Comparison of ENCODE assay signal across 8 mouse cellular contexts in the genomic region with DNA sequence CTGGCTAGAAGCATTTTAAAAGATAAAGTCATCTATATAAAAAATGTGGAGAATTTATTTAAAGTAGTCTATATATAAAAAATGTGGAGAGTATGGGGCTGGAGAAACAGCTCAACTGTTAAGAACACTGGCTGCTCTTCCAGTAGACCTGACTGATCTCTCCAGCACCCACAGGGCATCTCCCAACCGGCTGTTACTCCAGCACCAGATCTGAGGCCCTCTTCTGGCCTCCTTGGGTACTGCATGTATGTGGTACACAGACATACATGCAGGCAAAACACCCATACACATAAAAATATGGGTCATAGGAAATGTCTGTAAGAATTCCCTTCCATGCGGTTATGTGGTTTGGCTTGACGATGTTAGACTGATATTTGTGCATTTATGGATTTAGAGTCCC. TPM values are rescaled to one million over a fixed set of nuclear protein-coding genes. Genes with fewer than 3 reads are reported as not detected.
DNase-seq lines count a peak whose midpoint lies in the region; ATAC-seq and TF ChIP-seq lines count a peak whose summit lies in the region.
"Had no signal": no experiment of that assay in that cellular context is flagged by ENCODE, and none has a peak within 500 bp of the region (broad histone marks: within the 10 kb centered on the region; RNA-seq: fewer than 3 reads in every experiment).

No protein-coding gene starts in this region.

- no peaks in the 10 kb centered on the region for H3K9me3 ChIP-seq in ES-E14 (ENCODE audit: control insufficient read depth, insufficient read depth, low read depth, low read length)
- no peaks in the 10 kb centered on the region for H3K9me3 ChIP-seq in limb, embryonic 14.5 days (ENCODE audit: control insufficient read depth, low read length)
- H3K9me3 ChIP-seq: neural tube, embryonic 13.5 days had no signal

- peak; percentile 21 for DNase-seq in left cerebral cortex, adult 11 months (ENCODE audit: low spot score)
- DNase-seq in left cerebral cortex, postnatal 36 days (ENCODE audit: low spot score in 2 of 2) = no peak
- DNase-seq in ES-E14 (ENCODE audit: low read depth, low spot score) = peak; percentile 83
- peak; percentile 59 for DNase-seq in adrenal gland, adult 2 months
- DNase-seq in gastrocnemius, adult 2 months = peak; percentile 72
- DNase-seq in limb, embryonic 14.5 days (ENCODE audit: low spot score) = peak; percentile 9
- peak; percentile 37 for DNase-seq in skeletal muscle tissue, adult 2 months (ENCODE audit: low read depth, low spot score)

- no peaks in the 10 kb centered on the region for H3K36me3 ChIP-seq in ES-E14 (ENCODE audit: control insufficient read depth, insufficient read depth, low read length, poor library complexity, severe bottlenecking)
- no peaks in the 10 kb centered on the region for H3K36me3 ChIP-seq in limb, embryonic 14.5 days (ENCODE audit: control insufficient read depth, insufficient read depth, low read length)
- H3K36me3 ChIP-seq: neural tube, embryonic 13.5 days had no signal

- H3K4me2 ChIP-seq in limb, embryonic 14.5 days (replicated peaks; ENCODE audit: low read depth, low read length, severe bottlenecking) = no peak overlapping the region
- H3K4me2 ChIP-seq: neural tube, embryonic 13.5 days had no signal

- H3K4me1 ChIP-seq in ES-E14 (ENCODE audit: control insufficient read depth in 2 of 2, insufficient read depth in 2 of 2, low read length in 2 of 2, poor library complexity in 1 of 2) = peaks cover 0 to 9% of the 10 kb centered on the region in 2 experiments; a peak in 2 of 4 replicates
- H3K4me1 ChIP-seq in limb, embryonic 14.5 days (ENCODE audit: control insufficient read depth, insufficient read depth, low read length) = no peaks in the 10 kb centered on the region

- whole genome bisulfite sequencing in limb, embryonic 14.5 days = 45% methylated on average over 3 of the region's 3 CpGs

- intact Hi-C loops in left cerebral cortex, postnatal 36 days (cut with DNase I) = no loop called here
- intact Hi-C loops in gastrocnemius, adult 2 months (cut with DNase I) = loop anchor here (5.0 kb wide), 1 partner anchor 46 kb away; the partner anchor contains the start of gene Bdh2

- no peak overlapping the region for H3K27ac ChIP-seq in ES-E14 (ENCODE audit: insufficient read depth, low read depth, low read length, poor library complexity, severe bottlenecking)
- H3K27ac ChIP-seq in gastrocnemius, adult 2 months = no peak overlapping the region
- H3K27ac ChIP-seq in limb, embryonic 14.5 days (replicated peaks; ENCODE audit: low read depth, low read length) = no peak overlapping the region
- H3K27ac ChIP-seq: neural tube, embryonic 13.5 days had no signal

- H3K9ac ChIP-seq in ES-E14 (ENCODE audit: insufficient read depth, low read depth, low read length, poor library complexity, severe bottlenecking) = no peak overlapping the region
- H3K9ac ChIP-seq in limb, embryonic 14.5 days (ENCODE audit: low read depth, low read length, severe bottlenecking) = no peak overlapping the region
- H3K9ac ChIP-seq: neural tube, embryonic 13.5 days had no signal

- no peak overlapping the region for H3K4me3 ChIP-seq in ES-E14 (ENCODE audit: insufficient read depth in 1 of 2, low read depth in 1 of 2, low read length in 2 of 2, poor library complexity in 1 of 2, severe bottlenecking in 1 of 2)
- no peak overlapping the region for H3K4me3 ChIP-seq in gastrocnemius, adult 2 months
- no peak overlapping the region for H3K4me3 ChIP-seq in limb, embryonic 14.5 days (replicated peaks; ENCODE audit: low read length)
- H3K4me3 ChIP-seq: neural tube, embryonic 13.5 days had no signal

- peak; percentile 69 for TF ChIP-seq CTCF in gastrocnemius, adult 2 months (IDR thresholded peaks at IDR 0.05)

- H3K27me3 ChIP-seq in limb, embryonic 14.5 days (ENCODE audit: control insufficient read depth, insufficient read depth, low read length) = no peaks in the 10 kb centered on the region
- H3K27me3 ChIP-seq: neural tube, embryonic 13.5 days had no signal

- no peak for TF ChIP-seq POLR2A in limb, embryonic 14.5 days (IDR thresholded peaks at IDR 0.05; ENCODE audit: borderline replicate concordance, extremely low read depth, insufficient read depth, insufficient read length)

- in situ Hi-C loops in ES-E14 (cut with MboI; ENCODE audit: low sequenced_read_pairs in 2 of 2, unreplicated experiment in 2 of 2) = no loop called here

- ATAC-seq in limb, embryonic 14.5 days (ENCODE audit: low FRiP score, low read depth) = no peak

TF ChIP-seq in ES-E14, 5 proteins besides CTCF, POLR2A, EP300 and RAD21:
- TF ChIP-seq MAFK (IDR thresholded peaks at IDR 0.05; ENCODE audit: insufficient read depth, low read depth, low read length) (no peak), CHD2 (IDR thresholded peaks at IDR 0.05; ENCODE audit: low read depth, low read length) (no peak), ZNF384 (IDR thresholded peaks at IDR 0.05; ENCODE audit: low read depth, low read length) (no peak), HCFC1 (IDR thresholded peaks at IDR 0.05; ENCODE audit: borderline replicate concordance, insufficient read depth, low read length) (no peak), ZC3H11A (IDR thresholded peaks at IDR 0.05; ENCODE audit: borderline replicate concordance, low read depth, low read length) (no peak)
TF ChIP-seq in ES-E14: peak in this region for 0.

RNA-seq across cellular contexts. Expression of gene Slc9b1, which starts 19.3 kb away (rescaled TPM):
- under 1 TPM in 1 of 2 experiments, not detected in 1; 0.64 TPM for total RNA-seq in left cerebral cortex, postnatal 36 days (2021)
- total RNA-seq in ES-E14 (2012; rRNA removed) = 30.1 and 32.8 TPM in 2 replicates
- under 1 TPM; 0.35 to 0.90 TPM for total RNA-seq in adrenal gland, adult 2 months (2021)
- 0.06 TPM in 1 of 2 replicates, not detected in the other for polyA plus RNA-seq in adrenal gland, adult 2 months (2012; rRNA removed)
- not detected for total RNA-seq in gastrocnemius, adult 2 months (2021)
- 0.06 and 0.18 TPM in 2 replicates for polyA plus RNA-seq in limb, embryonic 14.5 days (2012; rRNA removed)
- 0.47 TPM in 1 of 2 replicates, not detected in the other for polyA plus RNA-seq in limb, embryonic 14.5 days (2014; fragmentation: Nextera tagmentation; extraction: Ambion mirVana)
- polyA plus RNA-seq: neural tube, embryonic 13.5 days had no signal

RNA-seq across cellular contexts. Expression of gene Slc9b2, which starts 21.1 kb away (rescaled TPM):
- total RNA-seq in left cerebral cortex, postnatal 36 days (2021) = 1 to 10 TPM; 3.0 to 3.9 TPM
- total RNA-seq in ES-E14 (2012; rRNA removed) = 5.2 and 8.8 TPM in 2 replicates
- total RNA-seq in adrenal gland, adult 2 months (2021) = 1 to 10 TPM in 1 of 2 experiments, under 1 TPM in 1; 0.92 to 1.3 TPM
- polyA plus RNA-seq in adrenal gland, adult 2 months (2012; rRNA removed) = 0.11 TPM in 1 of 2 replicates, not detected in the other
- under 1 TPM in 1 of 2 experiments, not detected in 1; 0.42 TPM for total RNA-seq in gastrocnemius, adult 2 months (2021)
- 2.7 and 3.5 TPM in 2 replicates for polyA plus RNA-seq in limb, embryonic 14.5 days (2012; rRNA removed)
- 3.3 and 3.8 TPM in 2 replicates for polyA plus RNA-seq in limb, embryonic 14.5 days (2014; fragmentation: Nextera tagmentation; extraction: Ambion mirVana)

RNA-seq across cellular contexts. Expression of gene Bdh2, which starts 47.5 kb away (rescaled TPM):
- 1 to 10 TPM; 2.2 to 4.3 TPM for total RNA-seq in left cerebral cortex, postnatal 36 days (2021)
- total RNA-seq in ES-E14 (2012; rRNA removed) = 6.0 and 10.0 TPM in 2 replicates
- total RNA-seq in adrenal gland, adult 2 months (2021) = 1 to 10 TPM; 1.3 to 4.1 TPM
- 0.19 and 0.47 TPM in 2 replicates for polyA plus RNA-seq in adrenal gland, adult 2 months (2012; rRNA removed)
- 1 to 10 TPM; 2.4 to 2.9 TPM for total RNA-seq in gastrocnemius, adult 2 months (2021)
- polyA plus RNA-seq in limb, embryonic 14.5 days (2012; rRNA removed) = 11.6 and 12.2 TPM in 2 replicates
- polyA plus RNA-seq in limb, embryonic 14.5 days (2014; fragmentation: Nextera tagmentation; extraction: Ambion mirVana) = 16.8 and 24.9 TPM in 2 replicates

Comparison
In these comparisons a context has a peak if more than half of its experiments do, and no peak if none do; other contexts are left out.
1. DNase-seq: peak in left cerebral cortex, adult 11 months (single experiment), ES-E14 (single experiment), adrenal gland, adult 2 months (single experiment), gastrocnemius, adult 2 months (single experiment), limb, embryonic 14.5 days (single experiment) and skeletal muscle tissue, adult 2 months (single experiment); none in left cerebral cortex, postnatal 36 days (0 of 2).
2. RNA of gene Slc9b1, which starts 19.3 kb away (total RNA-seq): 30.1 to 32.8 TPM in ES-E14; 0.35 to 0.90 TPM in adrenal gland, adult 2 months, 0.64 TPM in left cerebral cortex, postnatal 36 days and not detected in gastrocnemius, adult 2 months; every median in the first group is over 10 times any median in the second.